Mouse (Mus musculus): ENCODE results near the gene Trit1.

Gene Trit1

DNA sequence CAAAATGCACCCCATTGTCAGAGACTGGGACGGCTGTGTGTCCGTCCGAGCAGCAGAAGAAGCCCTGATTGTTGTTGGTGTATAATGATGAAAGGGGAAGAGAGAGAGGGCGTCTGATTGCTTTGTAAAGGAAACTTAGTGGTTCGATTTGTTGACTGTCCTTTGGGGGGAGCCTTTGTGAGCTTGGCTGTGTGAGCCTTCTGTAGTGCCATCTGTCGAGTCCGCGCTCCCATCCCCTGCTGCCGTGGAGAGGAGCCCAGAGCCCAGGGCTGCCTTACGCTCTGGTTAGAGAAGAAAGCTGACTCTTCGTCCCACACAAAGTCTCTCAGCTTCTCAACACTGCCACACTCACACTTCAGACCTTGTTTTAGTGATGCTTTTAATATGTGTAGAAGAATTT, 36.8 kb downstream of the Trit1 start:
- DNase-seq, result no peak

DNA sequence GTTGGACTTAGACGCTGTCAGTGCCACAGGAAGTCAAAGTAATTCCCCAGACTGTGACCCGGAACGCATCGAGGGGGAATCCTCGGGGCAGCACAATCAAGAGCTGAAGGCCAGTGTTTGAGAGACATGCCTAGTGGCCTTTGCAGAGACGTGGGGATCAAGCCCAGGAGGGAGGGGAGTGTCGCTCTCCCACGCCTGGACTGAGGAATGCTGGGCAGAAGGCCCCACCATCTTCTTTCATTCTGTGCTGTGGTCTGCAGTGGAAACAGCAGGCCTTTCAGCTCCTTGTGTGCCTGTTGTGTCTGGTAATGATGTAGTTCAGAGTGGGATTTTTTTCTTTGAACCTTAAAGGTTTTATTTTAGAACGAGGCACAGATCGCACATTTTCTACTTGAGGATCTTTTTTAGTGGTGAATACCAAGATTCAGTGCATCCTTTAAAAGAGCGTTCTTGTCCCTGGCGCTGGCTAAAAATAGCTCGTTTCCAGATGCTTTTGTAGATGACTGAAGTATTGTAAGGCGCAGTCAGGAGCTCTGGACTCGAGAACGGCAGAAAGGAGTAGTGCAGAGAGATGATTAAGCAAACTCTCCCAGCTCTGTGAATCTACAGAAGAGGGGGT, 37.9 kb downstream of the Trit1 start:
- no peak for DNase-seq

DNA sequence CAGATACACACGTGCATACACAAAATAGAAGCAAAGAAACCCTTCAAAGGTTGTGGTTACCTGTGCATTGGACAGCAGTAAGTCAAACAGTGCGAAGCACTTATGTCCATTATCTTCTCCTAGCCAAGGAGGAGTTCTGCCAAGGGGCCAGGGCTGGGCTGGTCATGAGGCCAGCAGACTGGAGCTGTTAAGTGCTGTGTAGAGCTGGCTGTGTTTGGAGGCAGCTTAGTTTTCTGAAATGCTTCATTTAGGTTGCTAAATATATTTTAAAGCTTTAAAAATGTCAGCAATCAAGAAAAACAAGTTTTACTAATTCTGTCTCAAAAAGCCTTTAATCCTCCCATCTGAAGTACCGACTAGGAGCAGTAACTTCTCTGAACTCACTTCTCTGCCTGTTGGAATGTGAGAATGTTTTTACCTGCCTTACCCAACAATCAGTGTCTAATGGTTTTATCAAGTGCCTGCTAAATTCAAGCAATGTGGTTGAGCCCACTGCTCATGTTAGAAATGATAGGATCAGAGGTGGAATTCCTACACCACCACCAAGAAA, 40.2 kb downstream of the Trit1 start:
- DNase-seq, result no peak

DNA sequence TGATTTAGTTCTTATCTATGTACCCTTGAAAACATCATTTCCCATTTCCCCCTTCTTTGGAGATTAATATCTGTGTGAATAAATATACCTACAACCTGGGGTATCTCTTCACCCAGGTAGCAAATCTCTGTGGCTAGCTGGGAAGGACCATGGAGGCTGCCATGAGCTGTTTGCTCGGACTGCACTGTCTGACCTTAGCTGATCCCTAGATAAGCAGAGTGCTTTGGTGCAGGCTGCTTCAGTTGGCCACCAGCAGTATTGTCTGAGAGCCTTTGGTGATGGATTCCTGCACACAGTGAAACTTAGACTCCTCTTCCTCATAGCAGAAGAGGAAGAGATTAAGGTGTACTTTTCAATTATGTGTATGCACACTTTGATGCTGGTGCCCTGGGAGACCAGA, 41.6 kb downstream of the Trit1 start:
- no peak for DNase-seq

DNA sequence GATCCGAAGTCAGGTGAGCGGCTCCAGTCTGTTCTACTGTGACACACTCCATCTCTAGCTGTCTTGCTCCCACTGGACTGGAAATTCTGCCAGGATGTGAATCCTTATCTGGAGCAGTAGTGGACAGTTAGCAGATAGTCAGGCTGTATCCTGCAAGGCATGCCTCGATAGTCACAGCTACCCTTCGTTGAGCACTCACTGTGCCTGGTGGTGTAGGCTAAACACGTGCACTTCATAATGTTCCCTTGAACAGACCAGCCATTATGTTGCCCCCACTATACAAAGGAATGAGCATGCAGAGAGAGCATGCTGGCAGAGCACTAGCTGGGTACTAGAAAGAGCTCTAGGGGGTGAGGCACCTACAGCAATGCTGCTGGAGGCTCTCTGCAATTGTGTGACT, 45.3 kb downstream of the Trit1 start:
- DNase-seq, result no peak

DNA sequence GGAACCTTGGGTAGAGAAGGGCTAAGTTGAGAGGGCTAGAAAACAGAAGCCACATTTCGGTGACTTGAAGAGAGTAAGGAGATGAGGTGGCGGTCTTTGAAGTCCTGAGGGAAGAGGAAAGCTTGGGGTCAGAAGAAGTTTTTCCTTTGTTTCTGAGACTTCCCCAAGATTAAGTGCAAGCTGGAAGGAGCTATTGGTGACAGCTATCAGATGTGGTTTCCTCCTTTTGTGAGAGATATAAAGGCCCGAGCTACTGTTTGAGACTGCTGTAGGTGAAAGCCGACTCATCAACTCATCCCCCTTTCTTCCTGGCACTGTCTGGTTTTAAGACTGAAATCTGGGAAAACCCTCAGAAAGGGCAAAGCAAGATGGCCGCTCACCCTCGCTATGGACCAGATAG, 52.2 kb downstream of the Trit1 start:
- DNase-seq, result no peak

DNA sequence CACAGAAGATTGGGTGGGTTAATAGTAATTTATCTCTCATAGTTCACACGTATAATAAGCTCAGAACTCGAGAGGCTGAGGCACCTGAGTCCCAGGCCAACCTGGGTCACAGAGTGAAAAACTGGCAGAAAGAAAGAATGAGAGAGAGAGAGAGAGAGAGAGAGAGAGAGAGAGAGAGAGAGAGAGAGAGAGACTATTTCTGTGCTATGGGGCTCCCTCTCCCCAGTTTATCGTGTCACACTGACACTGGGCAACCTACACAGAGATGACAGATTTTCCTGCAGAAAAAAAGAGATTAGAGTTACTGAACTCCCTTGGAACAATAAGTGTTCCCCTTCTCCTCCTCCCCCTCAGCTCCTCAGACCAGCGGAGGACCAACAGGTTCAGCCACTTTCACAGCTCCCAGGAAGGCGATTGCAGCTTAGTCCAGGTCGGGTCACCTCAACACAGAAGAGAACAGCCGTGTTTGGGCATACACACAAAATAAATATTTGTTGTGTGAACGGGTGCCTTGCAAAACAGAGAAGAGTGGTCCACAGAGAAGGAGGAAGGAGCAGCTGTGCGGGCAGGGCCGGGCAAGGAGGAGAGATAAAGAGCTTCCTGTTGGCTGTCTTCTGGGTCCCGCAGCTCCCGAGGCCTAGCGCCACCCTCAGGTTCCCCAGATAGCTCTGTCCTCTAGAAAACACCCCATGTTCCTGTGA, 55.0 kb downstream of the Trit1 start:
- DNase-seq, result peak; percentile 15

DNA sequence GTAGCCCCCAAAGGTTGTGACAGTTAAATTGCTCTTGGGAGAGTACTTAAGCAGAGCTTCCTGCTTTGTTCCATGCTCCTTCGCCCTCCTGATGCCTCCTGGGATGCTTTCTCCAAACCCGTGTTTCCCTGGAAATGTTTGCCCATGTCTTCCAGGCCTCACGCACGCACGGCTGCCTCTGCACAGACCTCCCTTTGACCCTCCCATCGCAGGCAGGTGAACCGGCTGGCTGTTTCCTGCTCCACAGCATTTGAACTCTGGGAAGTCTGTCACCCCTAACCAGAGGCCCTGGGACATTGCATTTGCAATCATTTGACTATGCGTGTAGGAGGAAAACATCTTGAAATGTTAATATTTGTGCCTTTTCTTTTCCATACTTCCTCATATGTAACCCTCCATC, 60.5 kb downstream of the Trit1 start:
- no peak for DNase-seq

DNA sequence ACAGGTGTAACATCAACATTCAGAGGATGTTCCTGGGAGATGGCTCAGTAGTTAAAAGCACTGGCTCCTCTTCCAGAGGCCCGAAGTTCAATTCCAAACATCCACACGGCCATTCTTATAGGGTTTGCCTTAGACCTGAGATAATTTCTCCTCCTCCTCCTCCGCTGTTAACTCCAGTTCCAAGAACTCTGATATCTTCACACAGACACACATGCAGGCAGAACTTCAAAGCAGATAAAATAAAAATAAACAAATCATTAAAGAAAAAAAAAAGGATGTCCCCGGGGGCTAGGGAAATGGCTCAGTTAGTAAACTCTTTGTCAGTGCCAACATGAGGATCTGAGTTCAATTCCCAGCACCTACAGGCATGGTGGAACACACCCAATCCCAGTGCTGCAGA, 61.8 kb downstream of the Trit1 start:
- DNase-seq, result no peak

DNA sequence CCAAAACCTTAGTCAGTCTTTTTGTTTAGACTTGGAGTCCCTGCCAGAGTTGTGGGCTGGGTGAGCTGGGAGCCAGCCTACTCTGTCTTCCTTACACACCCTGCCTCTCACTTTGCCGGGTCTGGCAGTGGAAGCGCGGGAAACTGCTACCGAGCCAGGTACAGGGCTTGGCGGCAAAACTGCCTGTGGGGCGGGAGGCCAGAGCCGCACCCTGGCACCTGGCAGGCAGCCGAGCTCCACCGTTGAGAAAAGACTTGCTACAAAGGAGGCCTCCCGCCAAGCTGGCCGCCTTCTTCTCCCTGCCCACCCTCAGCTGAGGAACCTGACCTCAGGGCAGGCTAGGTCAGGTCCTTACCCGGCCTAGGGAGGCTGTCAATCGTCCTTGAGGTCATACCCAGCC, 64.4 kb downstream of the Trit1 start:
- peak; percentile 16 for DNase-seq

DNA sequence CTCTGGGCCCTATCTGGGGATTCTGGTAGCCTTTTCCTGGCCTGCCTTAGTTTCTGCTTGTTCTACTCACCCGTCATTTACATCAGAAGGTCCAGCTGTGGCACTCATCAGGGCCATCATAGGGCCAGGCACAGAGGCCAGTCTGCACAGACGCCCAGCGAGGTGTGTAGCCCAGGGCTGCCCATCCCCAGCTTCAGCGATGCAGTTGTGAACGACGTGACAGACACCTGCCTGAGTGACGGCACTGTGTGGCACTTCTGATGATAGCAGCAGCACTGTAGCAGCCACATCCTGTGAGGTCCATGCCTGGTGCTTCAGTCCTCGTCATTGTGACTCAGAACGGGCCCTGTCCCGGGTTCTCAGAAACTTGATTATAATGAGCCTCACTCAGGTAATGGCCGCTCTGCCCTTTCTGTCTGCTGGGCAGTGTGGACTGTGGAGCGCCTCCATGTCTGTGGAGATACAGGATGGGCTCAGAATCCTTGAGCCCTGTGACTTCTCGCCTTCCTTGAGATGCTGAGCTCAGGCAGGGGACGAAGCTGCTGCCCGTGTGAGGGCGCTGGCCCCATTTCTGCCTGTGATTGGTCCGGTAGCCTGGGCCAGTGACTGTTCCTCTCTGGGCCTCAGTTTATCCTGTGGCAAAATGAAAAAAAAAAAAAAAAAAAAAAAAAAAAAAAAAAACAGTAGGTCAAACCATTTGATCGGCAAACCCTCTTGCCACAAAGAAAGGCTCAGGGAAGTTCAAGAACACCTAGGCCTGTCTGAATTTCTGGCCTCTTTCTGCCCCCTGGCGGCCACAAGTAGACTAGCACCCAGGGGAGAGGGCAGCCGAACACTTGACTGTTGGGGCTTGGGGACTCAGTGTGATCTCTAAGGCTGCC, 66.1 kb downstream of the Trit1 start:
- DNase-seq, result peak; percentile 58

DNA sequence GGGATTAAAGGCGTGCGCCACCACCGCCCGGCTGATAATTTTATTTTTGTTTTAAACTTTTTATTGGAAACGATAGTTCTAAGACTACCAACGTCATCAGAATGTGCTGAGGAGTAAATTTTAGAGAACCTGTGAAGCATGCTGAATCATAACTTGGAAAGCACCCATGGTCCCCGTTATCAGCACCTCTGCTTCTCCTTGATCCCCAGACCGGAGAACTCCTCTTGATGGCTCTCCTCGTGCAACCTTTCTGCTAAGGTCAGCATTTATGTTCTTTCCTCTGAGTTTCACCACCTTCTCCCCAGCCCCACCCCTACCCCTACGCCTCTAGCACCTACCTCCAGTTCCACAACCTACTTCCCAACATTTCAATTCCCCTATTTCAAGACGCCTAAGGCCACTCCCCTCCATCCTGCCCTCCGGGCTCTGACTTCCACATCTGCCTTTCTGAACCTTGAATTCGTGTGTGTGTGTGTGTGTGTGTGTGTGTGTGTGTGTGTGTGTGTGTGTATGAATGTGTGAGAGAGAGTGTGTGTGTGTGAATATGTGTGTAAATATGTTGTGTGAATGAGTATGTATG, 67.0 kb downstream of the Trit1 start:
- no peak for DNase-seq

DNA sequence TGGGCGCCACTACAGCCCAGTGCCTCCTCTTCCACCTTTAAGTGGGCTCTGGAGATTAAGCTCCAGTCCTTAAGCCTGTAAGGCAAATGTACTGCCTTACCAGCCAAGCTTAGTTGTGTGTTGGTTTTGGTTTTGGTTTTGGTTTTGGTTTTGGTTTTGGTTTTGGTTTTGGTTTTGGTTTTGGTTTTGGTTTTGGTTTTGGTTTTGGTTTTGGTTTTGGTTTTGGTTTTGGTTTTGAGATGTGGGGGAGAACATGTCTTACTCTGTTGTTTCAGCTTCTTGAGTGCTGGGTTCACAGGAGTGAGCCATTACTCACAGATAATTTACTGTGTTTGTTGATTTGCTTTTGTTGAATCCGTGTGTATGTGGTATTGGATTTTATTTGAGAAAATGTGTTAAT, 68.9 kb downstream of the Trit1 start:
- no peak for DNase-seq

DNA sequence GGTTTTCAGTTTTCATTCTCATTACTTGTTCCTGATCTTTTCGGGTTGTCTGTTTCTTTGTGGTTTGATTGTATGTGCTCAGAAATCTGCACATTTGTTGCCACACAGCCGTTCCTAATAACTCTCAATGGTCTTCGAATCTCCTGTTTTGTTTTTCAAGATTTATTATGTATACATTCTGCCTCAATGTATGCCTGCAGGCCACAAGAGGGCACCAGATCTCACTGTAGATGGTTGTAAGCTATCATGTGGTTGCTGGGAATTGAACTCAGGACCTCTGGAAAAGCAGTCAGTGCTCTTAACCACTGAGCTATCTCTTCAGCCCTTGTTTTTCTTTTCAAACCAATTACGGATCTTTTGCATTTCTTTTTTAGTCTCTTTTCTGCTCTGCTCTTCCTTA, 70.0 kb downstream of the Trit1 start:
- no peak for DNase-seq

DNA sequence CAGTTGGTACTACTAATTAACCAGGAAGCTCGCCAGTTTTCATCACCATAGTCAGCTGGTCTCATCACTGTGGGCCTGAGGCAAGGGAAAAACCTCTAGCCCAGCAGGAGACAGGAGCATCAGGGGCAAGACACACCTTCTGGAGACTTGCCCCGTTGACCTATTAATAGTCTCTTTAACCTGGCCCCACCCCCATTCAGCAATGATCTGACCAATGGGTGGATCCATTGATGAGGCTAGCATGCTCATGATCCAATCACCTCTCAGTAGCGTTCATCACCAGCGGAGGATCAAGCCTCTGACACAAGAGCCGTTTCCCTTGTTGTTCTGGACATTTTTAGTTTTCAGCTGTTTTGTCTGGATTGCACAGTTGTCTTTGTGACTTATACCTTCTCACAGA, 76.2 kb downstream of the Trit1 start:
- DNase-seq, result no peak

DNA sequence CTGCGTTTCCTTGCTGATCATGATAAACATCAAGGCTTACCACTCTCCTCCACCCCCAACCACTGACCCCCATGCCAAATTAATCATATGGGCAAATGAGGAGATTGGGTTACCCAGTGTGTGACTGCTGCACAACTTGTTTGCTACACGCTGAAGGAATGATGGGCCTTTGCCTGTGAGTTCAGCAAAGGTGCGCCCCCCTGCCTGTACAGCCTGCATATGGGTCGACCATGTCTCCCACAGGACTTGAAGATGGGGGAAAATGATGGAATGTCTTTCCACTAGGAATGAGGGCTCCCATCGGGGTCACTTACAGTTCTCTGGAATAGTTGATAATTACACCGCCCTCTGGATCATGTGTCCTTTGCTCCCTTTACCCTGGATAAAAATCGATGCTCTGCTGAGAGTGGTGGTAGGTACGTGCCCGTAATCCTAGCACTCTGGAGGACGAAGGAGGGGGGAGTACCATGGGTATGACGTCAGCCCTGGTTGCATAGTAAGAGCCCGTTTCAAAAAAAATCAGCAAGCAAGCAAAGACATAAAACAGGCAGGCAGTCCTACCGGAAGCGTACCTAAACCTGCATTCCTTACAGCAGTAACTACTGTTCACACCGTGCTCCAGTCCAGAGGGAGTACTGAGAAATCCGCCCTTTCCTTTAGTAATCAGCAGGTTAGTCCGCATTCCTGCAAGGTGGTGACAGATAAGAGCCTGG, 76.8 kb downstream of the Trit1 start:
- DNase-seq, result no peak

DNA sequence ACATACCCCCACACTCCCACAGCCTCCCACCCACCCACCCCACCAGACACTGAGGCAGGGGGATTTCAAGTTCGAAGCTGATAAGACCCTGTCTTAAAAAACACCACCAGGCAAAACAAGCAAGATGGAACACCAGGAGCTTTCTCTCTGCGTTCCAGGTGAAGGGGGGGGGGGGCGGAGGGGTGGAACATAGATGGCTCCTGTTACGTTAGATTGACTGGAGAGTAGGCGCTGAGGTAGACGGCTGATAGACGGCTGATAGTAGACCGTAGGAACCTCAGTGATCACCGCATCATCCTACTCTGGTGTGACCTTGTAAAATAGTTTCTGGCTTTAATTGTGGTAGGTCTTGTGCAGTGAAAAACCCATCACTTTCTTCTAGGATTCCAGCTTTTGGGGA, 77.5 kb downstream of the Trit1 start:
- DNase-seq, result no peak
